Mouse (Mus musculus) embryo, embryonic 10 days (tissue): ENCODE data around the gene Itga7.
"Not testable (repeated sequence)": the region's sequence is repeated elsewhere in the genome, so short reads cannot be mapped to it uniquely, and the experiment has no call there.

Experiments
- DNase-seq: peaks from one replicate; pipeline ENCODE4 v3.0.0-alpha.2; 2015; ENCODE audit warnings: low spot score

Itga7 gene

DNA sequence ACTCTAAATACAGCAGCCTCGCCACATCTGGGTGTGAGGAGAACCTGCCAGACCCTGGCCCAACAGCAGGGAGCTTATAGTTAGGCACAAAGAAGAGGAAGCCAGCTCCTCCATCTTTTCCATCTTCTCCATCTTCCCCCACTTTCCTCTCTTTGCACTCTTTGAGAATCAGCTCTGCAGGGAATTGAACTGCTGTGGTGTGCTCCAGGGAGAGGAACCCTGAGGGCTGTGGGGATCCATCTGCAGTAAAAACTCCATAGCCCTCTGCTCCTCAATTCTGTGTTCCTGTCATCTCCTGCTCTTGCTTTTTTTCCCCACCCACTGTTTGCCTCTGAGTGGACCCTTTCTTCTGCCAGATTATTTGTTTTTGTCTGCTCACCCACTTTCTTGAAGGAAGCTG lies 55.5 kb downstream of the Itga7 start, which contains the start of gene Olfr9:
TSS of gene Olfr9 (plus strand) at position 301 of the 400 bp plus-strand sequence.
- not testable (repeated sequence) for DNase-seq

DNA sequence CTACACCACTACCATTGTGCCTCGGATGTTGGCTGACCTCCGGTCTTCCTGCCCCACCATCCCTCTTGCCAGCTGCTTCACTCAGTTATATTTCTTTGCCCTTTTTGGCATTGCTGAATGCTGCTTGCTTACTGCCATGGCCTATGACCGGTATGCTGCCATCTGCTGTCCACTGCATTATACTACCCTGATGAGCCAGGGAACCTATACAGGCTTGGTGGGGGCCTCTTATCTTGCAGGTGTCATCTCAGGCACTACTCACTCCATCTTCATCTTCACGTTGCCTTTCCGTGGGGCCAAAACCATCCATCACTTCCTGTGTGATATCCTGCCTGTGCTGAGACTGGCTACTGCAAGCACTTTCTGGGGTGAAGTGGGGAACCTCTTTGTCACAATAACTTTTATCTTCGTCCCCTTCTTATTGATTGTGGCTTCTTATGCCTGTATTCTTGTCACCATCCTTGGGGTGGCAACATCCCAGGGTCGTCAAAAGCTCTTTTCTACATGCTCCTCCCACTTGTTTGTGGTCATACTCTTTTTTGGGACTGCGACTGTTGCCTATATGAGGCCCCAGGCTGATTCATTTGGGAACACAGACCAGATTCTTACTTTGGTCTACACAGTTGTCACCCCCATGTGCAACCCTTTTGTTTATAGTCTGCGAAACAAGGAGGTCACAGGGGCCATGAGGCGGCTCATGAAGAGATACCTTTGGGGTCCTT lies 56.7 kb downstream of the Itga7 start:
- DNase-seq: not testable (repeated sequence)

DNA sequence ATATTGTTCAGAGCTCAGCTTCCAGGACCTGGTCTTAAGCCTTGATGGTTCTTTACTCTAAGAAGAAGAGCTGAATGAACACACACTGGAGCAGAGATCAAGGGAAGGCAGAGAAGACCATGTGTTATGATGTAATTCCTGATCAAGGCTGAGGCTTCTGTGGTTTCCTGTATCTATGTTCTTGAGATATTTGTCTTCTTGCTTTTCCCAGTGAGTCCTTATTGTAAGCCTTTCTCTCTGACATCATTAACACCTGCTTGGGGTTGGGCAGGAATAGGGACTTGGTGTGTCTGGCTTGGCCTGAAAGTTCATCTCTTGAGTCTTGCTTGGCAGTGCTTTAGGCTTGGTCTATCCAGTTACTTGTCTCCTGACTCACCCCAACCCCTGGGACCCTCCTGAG lies 57.4 kb downstream of the Itga7 start:
- DNase-seq: no peak

DNA sequence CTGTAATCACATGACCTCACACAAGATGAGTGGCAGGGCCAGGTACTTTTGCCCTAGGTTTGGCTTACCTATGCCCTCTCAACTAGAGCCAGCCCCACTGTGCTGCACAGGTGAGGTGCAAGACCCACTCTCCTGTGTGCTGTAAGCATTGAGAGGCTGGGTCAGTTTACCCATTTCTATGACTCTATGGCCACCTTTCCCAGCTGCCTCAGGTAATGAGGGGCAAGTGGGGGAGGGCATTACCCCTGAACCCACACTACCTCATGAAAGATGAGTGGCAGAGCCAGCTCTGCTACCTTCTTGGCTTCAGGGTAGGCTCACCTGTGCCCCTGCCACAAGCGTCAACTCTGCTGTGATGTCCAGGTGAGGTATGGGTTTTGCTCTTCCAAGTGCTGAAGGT lies 62.2 kb downstream of the Itga7 start:
- no peak for DNase-seq

DNA sequence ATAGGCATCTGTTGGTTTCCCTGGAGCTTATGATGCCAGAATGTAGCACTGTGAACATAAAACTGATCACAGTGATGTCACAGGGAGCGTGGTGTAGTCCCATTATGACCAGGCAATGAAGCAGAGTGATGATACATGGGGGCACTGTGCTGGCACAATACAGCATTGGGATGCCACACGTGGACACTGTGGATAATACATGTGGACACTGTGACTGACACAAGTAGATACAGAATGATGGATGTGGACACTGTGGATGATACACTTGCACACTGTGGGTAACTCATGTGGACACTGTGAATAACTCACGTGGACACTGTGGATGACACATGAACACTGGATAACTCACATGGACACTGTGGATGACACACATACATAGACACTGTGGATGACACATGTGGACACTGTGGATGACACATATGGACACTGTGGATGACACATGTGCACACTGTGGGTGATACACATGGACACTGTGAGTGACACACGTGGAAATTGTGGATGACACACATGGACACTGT lies 63.0 kb downstream of the Itga7 start:
- DNase-seq: no peak

DNA sequence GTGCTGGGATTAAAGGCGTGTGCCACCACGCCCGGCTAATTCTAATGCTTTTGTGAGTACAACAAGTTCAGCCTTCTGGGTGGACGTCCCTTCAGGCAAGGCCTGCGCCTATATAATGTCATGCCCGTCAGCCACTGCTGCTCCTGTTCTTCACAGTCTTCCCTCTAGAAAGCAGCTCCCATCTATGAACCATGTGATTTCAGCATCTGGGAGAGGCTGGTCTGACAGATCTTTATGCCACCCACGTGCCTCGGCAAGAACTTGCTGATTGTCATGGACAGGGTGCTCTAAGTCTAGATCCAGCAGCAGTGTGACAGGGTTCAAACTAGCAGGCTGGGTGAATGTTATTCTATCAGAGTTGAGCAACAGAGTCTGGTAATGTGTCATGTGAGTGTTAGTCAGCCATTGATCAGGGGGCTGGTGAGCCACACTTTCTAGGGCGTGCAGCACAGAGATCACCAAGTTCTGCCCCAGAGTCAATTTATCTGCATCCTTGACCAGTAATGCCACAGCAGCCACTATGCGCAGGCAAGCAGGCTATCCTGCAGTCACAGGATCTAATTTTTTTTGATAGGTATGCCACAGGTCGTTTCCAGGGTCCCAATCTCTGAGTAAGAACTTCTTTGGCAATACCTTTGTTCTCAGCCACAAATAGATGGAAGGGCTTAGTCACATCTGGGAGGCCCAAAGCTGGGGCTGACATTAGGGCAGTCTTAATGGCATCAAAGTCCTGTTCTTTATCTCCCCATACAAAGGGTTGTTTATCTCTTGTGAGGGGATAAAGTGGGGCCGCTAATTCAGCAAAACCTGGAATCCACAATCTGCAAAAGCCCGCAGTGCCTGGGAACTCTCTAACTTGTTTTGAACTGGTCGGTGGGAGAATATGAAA lies 70.7 kb downstream of the Itga7 start:
- no peak for DNase-seq
